Mouse (Mus musculus): ENCODE measurements around the gene Fbxl17. TPM values are rescaled to one million over a fixed set of nuclear protein-coding genes. Genes with fewer than 3 reads are reported as not detected.

The Fbxl17 gene
- polyA plus RNA-seq, 1 experiment from 2014 or later, result 10.7 TPM

- WGBS, result 63% methylated on average over 3 of the region's 3 CpGs
- DNase-seq (ENCODE audit: low spot score) (no peak), ATAC-seq (ENCODE audit: low read depth) (no peak)
- H3K9ac ChIP-seq (ENCODE audit: low read depth, low read length), result no peak overlapping the region
- no peak overlapping the region for H3K4me3 ChIP-seq (ENCODE audit: low read depth, low read length)
- H3K36me3 ChIP-seq (ENCODE audit: control insufficient read depth, insufficient read depth, low read length), result no peaks in the 10 kb centered on the region
- no peaks in the 10 kb centered on the region for H3K4me1 ChIP-seq (ENCODE audit: control insufficient read depth, insufficient read depth, low read length)
- no peaks in the 10 kb centered on the region for H3K9me3 ChIP-seq (ENCODE audit: control insufficient read depth, low read length)
- H3K27me3 ChIP-seq (replicated peaks; ENCODE audit: control insufficient read depth, insufficient read depth, low read length), result no peaks in the 10 kb centered on the region
- no peak overlapping the region for H3K27ac ChIP-seq (replicated peaks; ENCODE audit: low read depth, low read length)
- no peak overlapping the region for H3K4me2 ChIP-seq (ENCODE audit: low read depth, low read length)
Observed at GRCm38 (mm10) chr17:63158436-63158835, 341.4 kb downstream of the Fbxl17 start.

GRCm38 (mm10) chr17:63157906-63158305 lies 341.9 kb downstream of the Fbxl17 start:
- Histone ChIP-seq H3K4me2 (ENCODE audit: low read depth, low read length) (no peak overlapping the region), H3K36me3 (ENCODE audit: control insufficient read depth, insufficient read depth, low read length) (no peaks in the 10 kb centered on the region), H3K4me3 (ENCODE audit: low read depth, low read length) (no peak overlapping the region), H3K9ac (ENCODE audit: low read depth, low read length) (no peak overlapping the region), H3K4me1 (ENCODE audit: control insufficient read depth, insufficient read depth, low read length) (no peaks in the 10 kb centered on the region), H3K27me3 (replicated peaks; ENCODE audit: control insufficient read depth, insufficient read depth, low read length) (no peaks in the 10 kb centered on the region), H3K9me3 (ENCODE audit: control insufficient read depth, low read length) (no peaks in the 10 kb centered on the region), H3K27ac (replicated peaks; ENCODE audit: low read depth, low read length) (no peak overlapping the region)
- WGBS, result 51% methylated on average over 6 of the region's 6 CpGs
- DNase-seq (ENCODE audit: low spot score) (no peak), ATAC-seq (ENCODE audit: low read depth) (no peak)

- Histone ChIP-seq H3K4me3 (ENCODE audit: low read depth, low read length) (no peak overlapping the region), H3K27ac (replicated peaks; ENCODE audit: low read depth, low read length) (no peak overlapping the region), H3K9ac (ENCODE audit: low read depth, low read length) (no peak overlapping the region), H3K4me1 (ENCODE audit: control insufficient read depth, insufficient read depth, low read length) (no peaks in the 10 kb centered on the region), H3K27me3 (replicated peaks; ENCODE audit: control insufficient read depth, insufficient read depth, low read length) (no peaks in the 10 kb centered on the region), H3K4me2 (ENCODE audit: low read depth, low read length) (no peak overlapping the region), H3K36me3 (ENCODE audit: control insufficient read depth, insufficient read depth, low read length) (no peaks in the 10 kb centered on the region), H3K9me3 (ENCODE audit: control insufficient read depth, low read length) (no peaks in the 10 kb centered on the region)
- WGBS, result 95% methylated on average over 7 of the region's 7 CpGs
- DNase-seq (ENCODE audit: low spot score) (no peak), ATAC-seq (ENCODE audit: low read depth) (no peak)
Observed at GRCm38 (mm10) chr17:63157019-63157418, 342.8 kb downstream of the Fbxl17 start.

- 27% methylated on average over 2 of the region's 2 CpGs for WGBS
- Histone ChIP-seq H3K9ac (ENCODE audit: low read depth, low read length) (no peak overlapping the region), H3K4me3 (ENCODE audit: low read depth, low read length) (no peak overlapping the region), H3K4me1 (ENCODE audit: control insufficient read depth, insufficient read depth, low read length) (0 out of 2 replicates have a peak, but pooled peaks cover 4% of the 10 kb centered on the region), H3K27me3 (replicated peaks; ENCODE audit: control insufficient read depth, insufficient read depth, low read length) (no peaks in the 10 kb centered on the region), H3K27ac (replicated peaks; ENCODE audit: low read depth, low read length) (no peak overlapping the region), H3K9me3 (ENCODE audit: control insufficient read depth, low read length) (no peaks in the 10 kb centered on the region), H3K36me3 (ENCODE audit: control insufficient read depth, insufficient read depth, low read length) (no peaks in the 10 kb centered on the region), H3K4me2 (ENCODE audit: low read depth, low read length) (no peak overlapping the region)
- no peak for ATAC-seq (ENCODE audit: low read depth)
- no peak for DNase-seq (ENCODE audit: low spot score)
Observed at GRCm38 (mm10) chr17:63146514-63146913, 353.3 kb downstream of the Fbxl17 start.

GRCm38 (mm10) chr17:63145751-63146491 lies 353.9 kb downstream of the Fbxl17 start:
- H3K9me3 ChIP-seq (ENCODE audit: control insufficient read depth, low read length), result no peaks in the 10 kb centered on the region
- ATAC-seq (ENCODE audit: low read depth) (peak; percentile 41; the same call in 1 of the 2 replicates), DNase-seq (ENCODE audit: low spot score) (no peak)
- H3K27me3 ChIP-seq (replicated peaks; ENCODE audit: control insufficient read depth, insufficient read depth, low read length), result no peaks in the 10 kb centered on the region
- H3K4me1 ChIP-seq (ENCODE audit: control insufficient read depth, insufficient read depth, low read length), result 0 out of 2 replicates have a peak, but pooled peaks cover 4% of the 10 kb centered on the region
- no peak overlapping the region for H3K4me3 ChIP-seq (ENCODE audit: low read depth, low read length)
- no peak overlapping the region for H3K4me2 ChIP-seq (ENCODE audit: low read depth, low read length)
- WGBS, result 43% methylated on average over 12 of the region's 12 CpGs
- H3K36me3 ChIP-seq (ENCODE audit: control insufficient read depth, insufficient read depth, low read length), result no peaks in the 10 kb centered on the region
- no peak overlapping the region for H3K9ac ChIP-seq (ENCODE audit: low read depth, low read length)
- no peak overlapping the region for H3K27ac ChIP-seq (replicated peaks; ENCODE audit: low read depth, low read length)

- Histone ChIP-seq H3K9ac (ENCODE audit: low read depth, low read length) (no peak overlapping the region), H3K27me3 (replicated peaks; ENCODE audit: control insufficient read depth, insufficient read depth, low read length) (no peaks in the 10 kb centered on the region), H3K9me3 (ENCODE audit: control insufficient read depth, low read length) (no peaks in the 10 kb centered on the region), H3K4me2 (ENCODE audit: low read depth, low read length) (no peak overlapping the region), H3K36me3 (ENCODE audit: control insufficient read depth, insufficient read depth, low read length) (no peaks in the 10 kb centered on the region), H3K4me1 (ENCODE audit: control insufficient read depth, insufficient read depth, low read length) (0 out of 2 replicates have a peak, but pooled peaks cover 4% of the 10 kb centered on the region), H3K4me3 (ENCODE audit: low read depth, low read length) (no peak overlapping the region), H3K27ac (replicated peaks; ENCODE audit: low read depth, low read length) (no peak overlapping the region)
- peak; percentile 51 for DNase-seq (ENCODE audit: low spot score)
- WGBS, result 54% methylated on average over 5 of the region's 5 CpGs
- peak; percentile 50 for ATAC-seq (ENCODE audit: low read depth)
Observed at GRCm38 (mm10) chr17:63145311-63145741, 354.5 kb downstream of the Fbxl17 start.

GRCm38 (mm10) chr17:63143825-63144224 lies 356.0 kb downstream of the Fbxl17 start:
- 66% methylated on average over 7 of the region's 7 CpGs for WGBS
- no peak overlapping the region for H3K27ac ChIP-seq (replicated peaks; ENCODE audit: low read depth, low read length)

GRCm38 (mm10) chr17:63134805-63135204 lies 365.0 kb downstream of the Fbxl17 start:
- Histone ChIP-seq H3K4me1 (ENCODE audit: control insufficient read depth, insufficient read depth, low read length) (peaks cover 2% of the 10 kb centered on the region; the same call in 1 of the 2 replicates), H3K4me2 (ENCODE audit: low read depth, low read length) (no peak overlapping the region), H3K27me3 (replicated peaks; ENCODE audit: control insufficient read depth, insufficient read depth, low read length) (no peaks in the 10 kb centered on the region), H3K4me3 (ENCODE audit: low read depth, low read length) (no peak overlapping the region), H3K9me3 (ENCODE audit: control insufficient read depth, low read length) (0 out of 2 replicates have a peak, but pooled peaks cover 5% of the 10 kb centered on the region), H3K9ac (ENCODE audit: low read depth, low read length) (no peak overlapping the region), H3K36me3 (ENCODE audit: control insufficient read depth, insufficient read depth, low read length) (no peaks in the 10 kb centered on the region), H3K27ac (replicated peaks; ENCODE audit: low read depth, low read length) (no peak overlapping the region)
- no peak for DNase-seq (ENCODE audit: low spot score)
- no peak for ATAC-seq (ENCODE audit: low read depth)
- 85% methylated on average over 5 of the region's 5 CpGs for WGBS

More at GRCm38 (mm10) chr17:63143825-63144224, 356.0 kb downstream of the Fbxl17 start:
- Histone ChIP-seq H3K4me3 (ENCODE audit: low read depth, low read length) (no peak overlapping the region), H3K4me2 (ENCODE audit: low read depth, low read length) (no peak overlapping the region), H3K9ac (ENCODE audit: low read depth, low read length) (no peak overlapping the region), H3K4me1 (ENCODE audit: control insufficient read depth, insufficient read depth, low read length) (0 out of 2 replicates have a peak, but pooled peaks cover 4% of the 10 kb centered on the region), H3K36me3 (ENCODE audit: control insufficient read depth, insufficient read depth, low read length) (no peaks in the 10 kb centered on the region), H3K27me3 (replicated peaks; ENCODE audit: control insufficient read depth, insufficient read depth, low read length) (no peaks in the 10 kb centered on the region), H3K9me3 (ENCODE audit: control insufficient read depth, low read length) (no peaks in the 10 kb centered on the region)
- ATAC-seq (ENCODE audit: low read depth) (no peak), DNase-seq (ENCODE audit: low spot score) (no peak)

- Histone ChIP-seq H3K27ac (replicated peaks; ENCODE audit: low read depth, low read length) (no peak overlapping the region), H3K9ac (ENCODE audit: low read depth, low read length) (no peak overlapping the region), H3K4me3 (ENCODE audit: low read depth, low read length) (no peak overlapping the region), H3K9me3 (ENCODE audit: control insufficient read depth, low read length) (no peaks in the 10 kb centered on the region), H3K36me3 (ENCODE audit: control insufficient read depth, insufficient read depth, low read length) (no peaks in the 10 kb centered on the region), H3K4me1 (ENCODE audit: control insufficient read depth, insufficient read depth, low read length) (peaks cover 4% of the 10 kb centered on the region; the same call in 1 of the 2 replicates), H3K27me3 (replicated peaks; ENCODE audit: control insufficient read depth, insufficient read depth, low read length) (no peaks in the 10 kb centered on the region), H3K4me2 (ENCODE audit: low read depth, low read length) (no peak overlapping the region)
- DNase-seq (ENCODE audit: low spot score) (no peak), ATAC-seq (ENCODE audit: low read depth) (no peak)
- WGBS, result 72% methylated on average over 2 of the region's 2 CpGs
Observed at GRCm38 (mm10) chr17:63122427-63122826, 377.4 kb downstream of the Fbxl17 start.

All from embryonic facial prominence, embryonic 14.5 days (tissue).